Mouse (Mus musculus) hindbrain, embryonic 11.5 days (tissue): ENCODE measurements at regions not wholly inside any gene's neighbourhood (a gene's known extent, or its start where the extent isn't known, plus 50 kb on each side); places are given as distances from the start of the nearest gene placed in this dataset.
"Not testable (repeated sequence)": the region's sequence is repeated elsewhere in the genome, so short reads cannot be mapped to it uniquely, and the experiment has no call there.

Source experiments
- ATAC-seq: fragments of 200-750 bp; cut with Nextera tagmentation; 2 replicates; pipeline ENCODE4 v1.8.0; 2017; ENCODE audit warnings: mild to moderate bottlenecking, moderate TSS enrichment, moderate library complexity; ENCODE audit not compliant: low FRiP score
- DNase-seq: peaks from one replicate; pipeline ENCODE4 v3.0.0-alpha.2; 2015; ENCODE audit warnings: low spot score
- H3K27ac ChIP-seq: fragments of 300-500 bp; sonication (generic); 2 replicates; pipeline ENCODE4 v1.5.1; 2014; ENCODE audit warnings: mild to moderate bottlenecking, low read depth, low read length
- H3K27me3 ChIP-seq: fragments of 300-500 bp; sonication (generic); 2 replicates; pipeline ENCODE4 v1.6.1; 2014; ENCODE audit warnings: mild to moderate bottlenecking, low read length, moderate library complexity, mixed read lengths; ENCODE audit not compliant: control insufficient read depth, insufficient read depth
- H3K36me3 ChIP-seq: fragments of 300-500 bp; sonication (generic); 2 replicates; pipeline ENCODE4 v1.6.1; 2014; ENCODE audit warnings: mild to moderate bottlenecking, low read length, moderate library complexity, mixed read lengths; ENCODE audit not compliant: control insufficient read depth, insufficient read depth
- H3K4me1 ChIP-seq: fragments of 300-500 bp; sonication (generic); replicated peaks from 2 replicates; pipeline ENCODE4 v1.6.1; 2014; ENCODE audit warnings: low read length, mixed read lengths; ENCODE audit not compliant: control insufficient read depth, insufficient read depth
- H3K4me2 ChIP-seq: fragments of 300-500 bp; sonication (generic); replicated peaks from 2 replicates; pipeline ENCODE4 v1.6.1; 2014; ENCODE audit warnings: mild to moderate bottlenecking, low read depth, low read length
- H3K4me3 ChIP-seq: fragments of 300-500 bp; sonication (generic); 2 replicates; pipeline ENCODE4 v1.5.1; 2014; ENCODE audit warnings: low read depth, low read length
- H3K9ac ChIP-seq: fragments of 300-500 bp; sonication (generic); 2 replicates; pipeline ENCODE4 v1.6.1; 2014; ENCODE audit warnings: low read depth, low read length
- H3K9me3 ChIP-seq: fragments of 300-500 bp; sonication (generic); 2 replicates; pipeline ENCODE4 v1.6.1; 2016; ENCODE audit warnings: low read length; ENCODE audit not compliant: control insufficient read depth
- WGBS: fragments of 180-500 bp; shearing (Covaris S2); extraction: QIAGEN DNeasy Blood & Tissue Kit; methylation state at CpG from one replicate; pipeline ENCODE4 v1.1.7; 2014; 5-methylcytosine and 5-hydroxymethylcytosine counted together

GRCm38 (mm10) chr16:12878326-12878725, 231.2 kb upstream of the Ercc4 start:
- not testable (repeated sequence) for H3K9ac ChIP-seq, H3K4me2 ChIP-seq, H3K36me3 ChIP-seq, H3K27me3 ChIP-seq, DNase-seq, H3K4me1 ChIP-seq, H3K9me3 ChIP-seq, H3K27ac ChIP-seq, ATAC-seq, H3K4me3 ChIP-seq
- WGBS, result 95% methylated on average over 5 of the region's 5 CpGs

DNA sequence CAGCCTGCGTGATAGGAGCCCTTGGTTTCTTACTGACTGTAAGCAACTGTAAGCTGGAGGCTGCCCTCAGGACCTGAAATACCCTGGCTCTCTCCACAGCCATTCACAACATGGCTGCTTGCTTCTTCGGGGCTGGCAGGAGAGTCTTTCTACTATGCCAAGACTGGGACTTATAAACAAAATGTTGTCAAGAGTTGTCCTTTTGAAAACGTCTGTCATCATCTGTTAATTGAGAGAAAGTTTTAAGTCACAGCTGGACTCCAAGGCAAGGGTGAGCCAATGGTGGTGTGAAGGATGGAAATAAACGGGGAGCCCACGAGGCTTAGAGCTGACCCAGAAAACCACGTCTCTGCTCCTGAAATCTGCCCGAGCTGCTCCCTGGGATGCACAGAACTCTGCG, 229.5 kb upstream of the Ercc4 start:
- Histone ChIP-seq H3K27me3 (no peaks in the 10 kb centered on the region), H3K36me3 (no peaks in the 10 kb centered on the region), H3K4me1 (0 out of 2 replicates have a peak, but pooled peaks cover 3% of the 10 kb centered on the region), H3K4me3 (no peak overlapping the region), H3K9ac (no peak overlapping the region), H3K4me2 (no peak overlapping the region), H3K27ac (no peak overlapping the region), H3K9me3 (no peaks in the 10 kb centered on the region)
- DNase-seq, result no peak
- no peak for ATAC-seq
- 85% methylated on average over 8 of the region's 8 CpGs for WGBS

DNA sequence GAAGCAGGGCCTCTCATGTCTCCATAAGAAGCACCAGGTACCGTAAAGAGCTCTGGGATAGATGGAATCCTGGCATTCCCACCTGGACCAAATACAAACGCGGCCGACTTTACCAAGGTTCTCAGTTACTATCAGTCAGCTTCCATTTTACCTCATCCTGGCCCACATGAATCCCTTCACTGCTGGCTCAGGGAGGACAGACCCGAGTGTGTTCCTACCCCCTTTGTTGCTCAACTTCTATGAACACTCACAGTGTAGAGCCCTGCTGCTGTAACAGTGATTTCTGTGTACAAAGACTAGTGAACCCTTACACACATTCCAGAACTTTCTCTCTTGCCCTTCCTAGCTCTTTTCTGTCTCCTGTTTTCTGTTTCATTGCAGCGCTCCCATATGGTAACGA, 229.0 kb upstream of the Ercc4 start:
- 92% methylated on average over 7 of the region's 7 CpGs for WGBS
- H3K4me3 ChIP-seq, result no peak overlapping the region
- H3K4me1 ChIP-seq, result 0 out of 2 replicates have a peak, but pooled peaks cover 3% of the 10 kb centered on the region
- H3K4me2 ChIP-seq, result no peak overlapping the region
- DNase-seq (no peak), ATAC-seq (no peak)
- H3K36me3 ChIP-seq, result no peaks in the 10 kb centered on the region
- no peak overlapping the region for H3K27ac ChIP-seq
- no peaks in the 10 kb centered on the region for H3K27me3 ChIP-seq
- no peak overlapping the region for H3K9ac ChIP-seq
- no peaks in the 10 kb centered on the region for H3K9me3 ChIP-seq

- WGBS, result 68% methylated on average over 1 of the region's 1 CpGs
- Histone ChIP-seq H3K36me3 (no peaks in the 10 kb centered on the region), H3K4me1 (0 out of 2 replicates have a peak, but pooled peaks cover 3% of the 10 kb centered on the region), H3K4me3 (no peak overlapping the region), H3K27me3 (no peaks in the 10 kb centered on the region), H3K9me3 (no peaks in the 10 kb centered on the region), H3K9ac (no peak overlapping the region), H3K4me2 (no peak overlapping the region), H3K27ac (no peak overlapping the region)
- ATAC-seq, result no peak
- no peak for DNase-seq
Measured at GRCm38 (mm10) chr16:12882690-12883089, 226.8 kb upstream of the Ercc4 start.

GRCm38 (mm10) chr16:12884556-12884955, 224.9 kb upstream of the Ercc4 start:
- no peak overlapping the region for H3K9ac ChIP-seq
- no peaks in the 10 kb centered on the region for H3K27me3 ChIP-seq
- no peaks in the 10 kb centered on the region for H3K9me3 ChIP-seq
- no peak overlapping the region for H3K4me3 ChIP-seq
- H3K27ac ChIP-seq, result peak overlapping the region; percentile 39; the same call in 1 of the 2 replicates
- WGBS, result 5% methylated on average over 3 of the region's 3 CpGs
- peak; percentile 62 for ATAC-seq
- DNase-seq, result peak; percentile 37
- H3K36me3 ChIP-seq, result no peaks in the 10 kb centered on the region
- 0 out of 2 replicates have a peak, but pooled peaks cover 3% of the 10 kb centered on the region for H3K4me1 ChIP-seq
- H3K4me2 ChIP-seq, result no peak overlapping the region

GRCm38 (mm10) chr16:12886127-12886526, 223.4 kb upstream of the Ercc4 start:
- H3K4me1 ChIP-seq, result 0 out of 2 replicates have a peak, but pooled peaks cover 3% of the 10 kb centered on the region
- no peak overlapping the region for H3K4me2 ChIP-seq
- H3K36me3 ChIP-seq, result no peaks in the 10 kb centered on the region
- no peak overlapping the region for H3K27ac ChIP-seq
- H3K9me3 ChIP-seq, result no peaks in the 10 kb centered on the region
- H3K27me3 ChIP-seq, result no peaks in the 10 kb centered on the region
- 88% methylated on average over 1 of the region's 1 CpGs for WGBS
- no peak overlapping the region for H3K9ac ChIP-seq
- DNase-seq (peak; percentile 25), ATAC-seq (peak; percentile 70)
- no peak overlapping the region for H3K4me3 ChIP-seq

DNA sequence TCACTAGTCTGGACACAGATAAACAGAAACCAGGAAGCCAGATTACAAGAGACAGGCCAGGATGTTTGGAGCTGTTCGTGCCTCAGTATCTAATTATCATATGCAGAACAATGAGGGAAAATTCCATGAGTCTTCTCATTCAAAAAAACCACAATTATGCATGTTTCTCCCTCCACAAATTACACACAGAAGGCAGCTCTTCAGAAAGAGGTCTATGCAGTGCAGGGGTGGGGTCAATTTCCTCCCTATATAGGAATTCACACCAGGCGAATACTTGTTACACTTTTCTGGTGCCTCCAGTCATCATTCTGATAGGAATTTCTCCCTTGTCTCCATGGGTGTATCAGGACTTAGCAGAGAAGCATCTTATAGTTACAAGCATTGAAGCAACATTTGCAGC, 222.1 kb upstream of the Ercc4 start:
- ATAC-seq, result no peak
- H3K36me3 ChIP-seq, result no peaks in the 10 kb centered on the region
- no peaks in the 10 kb centered on the region for H3K9me3 ChIP-seq
- 55% methylated on average over 2 of the region's 2 CpGs for WGBS
- H3K4me1 ChIP-seq, result 0 out of 2 replicates have a peak, but pooled peaks cover 3% of the 10 kb centered on the region
- no peak for DNase-seq
- no peaks in the 10 kb centered on the region for H3K27me3 ChIP-seq
- no peak overlapping the region; the same call in 1 of the 2 replicates for H3K27ac ChIP-seq
- H3K4me3 ChIP-seq, result no peak overlapping the region
- no peak overlapping the region for H3K4me2 ChIP-seq
- no peak overlapping the region for H3K9ac ChIP-seq

DNA sequence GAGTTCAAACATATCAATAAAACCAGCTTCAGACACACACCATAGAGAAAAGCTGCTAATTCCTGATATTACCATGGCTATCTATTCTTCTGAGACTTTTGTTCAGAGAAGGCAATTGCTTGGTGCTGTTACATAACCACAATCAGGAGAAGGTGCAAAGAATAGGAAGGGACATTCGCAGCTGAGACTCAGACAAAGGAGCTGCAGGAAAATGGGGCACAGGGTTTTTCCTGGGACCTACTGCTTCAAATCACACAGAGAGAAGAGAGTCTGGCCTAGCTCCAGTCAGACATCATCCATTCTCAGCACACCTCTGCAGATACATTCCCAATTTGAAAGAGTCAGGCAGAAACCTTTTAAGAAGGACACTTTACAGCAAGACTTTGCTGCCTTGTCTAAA, 219.4 kb upstream of the Ercc4 start:
- no peaks in the 10 kb centered on the region for H3K9me3 ChIP-seq
- H3K27me3 ChIP-seq, result no peaks in the 10 kb centered on the region
- no peak overlapping the region for H3K4me2 ChIP-seq
- WGBS, result 91% methylated on average over 1 of the region's 1 CpGs
- no peaks in the 10 kb centered on the region for H3K4me1 ChIP-seq
- H3K36me3 ChIP-seq, result no peaks in the 10 kb centered on the region
- ATAC-seq (no peak), DNase-seq (no peak)
- no peak overlapping the region for H3K4me3 ChIP-seq
- no peak overlapping the region for H3K27ac ChIP-seq
- H3K9ac ChIP-seq, result no peak overlapping the region

- Histone ChIP-seq H3K4me1 (no peaks in the 10 kb centered on the region), H3K4me2 (no peak overlapping the region), H3K9me3 (no peaks in the 10 kb centered on the region), H3K27me3 (no peaks in the 10 kb centered on the region), H3K27ac (no peak overlapping the region), H3K9ac (no peak overlapping the region), H3K36me3 (no peaks in the 10 kb centered on the region), H3K4me3 (no peak overlapping the region)
- WGBS, result 82% methylated on average over 3 of the region's 3 CpGs
- DNase-seq (no peak), ATAC-seq (no peak)
Measured at GRCm38 (mm10) chr16:12890545-12890944, 218.9 kb upstream of the Ercc4 start.
